Mouse (Mus musculus): ENCODE results near the gene Usb1.
"Not testable (repeated sequence)": the region's sequence is repeated elsewhere in the genome, so short reads cannot be mapped to it uniquely, and the experiment has no call there.

Usb1 gene

DNA sequence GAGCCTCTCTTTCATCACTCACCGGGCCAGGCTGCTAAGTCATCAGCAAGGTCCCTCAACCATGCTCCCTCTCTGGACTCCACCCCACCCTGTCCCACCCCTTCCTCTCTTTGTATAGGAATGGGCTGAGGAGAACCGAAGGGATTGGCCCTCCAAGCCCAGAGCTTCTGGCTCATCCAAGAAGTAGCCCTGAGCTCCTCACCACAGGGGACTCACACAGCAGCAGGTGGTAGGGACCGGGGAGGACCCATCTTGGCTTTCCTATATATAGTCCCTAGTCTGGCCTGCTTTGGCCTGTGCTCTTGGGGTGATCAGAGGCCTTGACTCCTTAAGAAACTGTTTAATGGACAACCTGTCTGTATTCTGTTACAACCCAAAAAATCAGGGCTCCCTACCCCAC lies 42.3 kb downstream of the Usb1 start:
- no peak for DNase-seq (ENCODE audit: low spot score in 2 of 2)

DNA sequence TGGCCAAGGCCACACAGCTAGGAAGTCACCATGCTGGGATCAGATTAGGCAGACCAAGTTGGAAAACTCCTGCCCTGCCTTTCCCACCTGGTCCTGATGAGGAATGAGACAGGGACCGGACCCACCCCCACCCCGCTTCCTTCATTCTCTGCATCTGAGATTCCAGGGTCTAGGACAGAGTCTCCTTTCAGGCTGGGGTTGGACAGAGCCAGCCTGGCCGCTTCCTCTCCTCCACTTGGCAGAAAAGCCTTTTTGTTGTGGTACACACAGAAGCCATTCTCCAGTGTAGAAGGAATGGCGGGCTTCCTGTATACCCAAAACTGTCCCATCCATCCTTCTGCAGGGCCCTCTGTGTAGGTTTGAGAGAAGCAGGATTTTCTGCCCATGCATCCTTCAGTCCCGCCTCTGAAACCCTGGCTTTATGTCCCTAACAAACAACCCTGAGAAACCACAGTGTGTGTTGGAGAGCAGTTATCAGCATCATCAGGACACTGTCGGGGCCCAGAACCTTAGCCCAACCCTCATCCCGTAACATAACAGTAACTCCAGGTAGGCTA lies 43.4 kb downstream of the Usb1 start:
- no peak for DNase-seq (ENCODE audit: low spot score in 2 of 2)

DNA sequence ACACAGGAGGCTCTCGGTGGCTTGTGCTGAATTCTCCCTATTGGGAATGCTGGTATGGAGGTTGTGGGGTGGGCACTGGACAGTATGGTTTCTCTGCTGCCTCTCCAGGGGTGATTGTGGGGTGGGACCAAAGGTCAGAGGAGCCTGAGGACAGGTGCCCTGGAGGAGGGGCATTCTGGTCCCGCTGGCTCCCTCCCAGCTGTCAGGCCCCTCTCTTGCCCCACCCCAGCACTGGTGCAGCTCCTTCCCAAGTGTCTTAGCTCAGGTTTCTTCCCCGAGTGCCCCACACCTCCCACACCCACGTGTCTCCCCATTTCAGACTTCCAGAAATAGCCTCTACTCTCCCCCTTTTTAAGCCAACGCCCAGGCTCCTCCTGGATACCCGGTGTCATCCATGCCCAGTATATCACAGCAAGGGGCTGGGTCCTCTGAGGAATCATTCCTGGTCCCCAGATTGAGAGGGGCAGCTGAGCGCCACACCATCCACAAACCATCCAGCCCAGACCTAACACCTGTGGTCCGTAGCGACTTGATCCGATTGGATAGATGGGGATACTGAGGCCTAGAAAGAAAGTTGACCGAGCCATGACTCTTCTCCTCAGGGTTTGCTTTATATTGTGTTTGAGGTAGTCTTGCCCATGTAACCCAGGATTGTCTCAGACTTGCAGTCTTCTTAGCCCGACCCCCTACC lies 44.4 kb downstream of the Usb1 start:
- no peak for DNase-seq (ENCODE audit: low spot score in 2 of 2)

DNA sequence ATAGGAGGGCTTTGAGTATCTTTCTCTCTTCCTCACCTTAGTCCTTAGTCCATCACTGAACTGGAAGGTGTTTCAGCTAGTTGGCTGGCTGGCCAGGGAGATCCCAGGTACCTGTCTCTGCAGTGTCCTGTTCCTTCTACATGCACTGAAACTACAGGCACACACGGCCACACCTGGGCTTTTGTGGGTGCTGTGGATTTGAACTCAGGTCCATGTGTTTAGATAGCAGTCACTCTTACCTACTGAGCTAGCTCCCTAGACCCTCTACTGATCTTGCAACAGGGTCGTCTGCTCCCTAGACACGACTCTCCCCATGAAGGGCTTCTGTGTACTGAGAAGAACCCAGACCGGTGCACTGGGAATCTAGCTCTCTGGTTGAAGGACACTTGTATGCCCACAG lies 45.0 kb downstream of the Usb1 start:
- DNase-seq (ENCODE audit: low spot score in 2 of 2) = no peak

DNA sequence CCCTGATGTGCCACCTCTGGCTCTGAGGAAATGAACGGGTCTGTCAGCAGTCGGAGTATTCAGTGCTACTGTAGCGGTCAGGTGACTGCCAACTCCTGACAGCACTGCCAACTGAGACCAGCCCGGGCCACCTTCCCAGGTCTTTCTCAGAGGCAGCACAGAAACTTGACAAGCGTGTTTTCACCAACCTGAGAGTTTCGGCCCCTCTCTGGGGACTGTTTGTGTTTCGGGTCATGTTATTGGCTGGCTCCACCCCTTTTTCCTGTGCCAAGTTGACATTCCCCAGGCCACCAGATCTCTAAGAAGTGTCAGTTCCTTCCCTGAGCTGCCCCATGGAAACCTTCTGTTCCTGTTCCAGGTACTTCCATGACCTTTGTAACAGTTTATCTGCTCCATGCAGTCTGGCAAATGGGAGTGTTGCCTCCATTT lies 45.8 kb downstream of the Usb1 start:
- no peak for DNase-seq (ENCODE audit: low spot score in 2 of 2)

DNA sequence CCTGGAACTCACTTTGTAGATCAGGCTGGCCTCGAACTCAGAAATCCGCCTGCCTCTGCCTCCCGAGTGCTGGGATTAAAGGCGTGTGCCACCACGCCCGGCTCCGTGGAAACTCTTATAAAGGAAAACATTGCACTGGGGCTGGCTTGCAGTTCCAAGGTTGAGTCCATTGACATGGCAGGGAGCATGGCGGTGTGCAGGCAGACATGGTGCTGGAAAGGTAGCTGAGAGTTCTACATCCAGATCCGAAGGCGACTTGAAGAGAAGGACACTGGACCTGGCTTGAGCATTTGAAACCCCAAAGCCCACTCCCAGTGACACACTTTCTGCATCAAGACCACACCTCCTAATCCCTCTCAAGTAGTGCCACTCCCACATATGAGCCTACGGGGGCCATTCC lies 46.8 kb downstream of the Usb1 start:
- DNase-seq (ENCODE audit: low spot score in 2 of 2) = not testable (repeated sequence)

DNA sequence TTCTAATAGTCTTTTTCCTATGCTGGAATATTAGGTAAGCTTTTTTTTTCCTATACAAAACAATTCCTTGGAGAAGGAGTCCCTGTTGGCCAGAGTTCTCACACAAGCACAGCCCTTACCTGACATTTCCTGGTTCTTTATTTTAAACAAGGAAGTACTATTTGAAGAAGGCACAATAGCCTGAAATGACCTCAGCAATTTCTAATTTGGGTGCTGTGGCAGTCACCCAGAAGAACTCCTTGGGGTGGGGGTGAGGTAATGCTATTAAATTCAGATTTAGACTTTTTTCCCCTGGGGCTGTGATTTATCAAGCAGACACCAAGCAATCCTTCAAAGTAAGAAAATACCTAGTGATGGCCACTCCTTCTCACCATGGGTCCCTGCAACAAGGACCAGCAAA lies 48.9 kb downstream of the Usb1 start:
- no peak for DNase-seq (ENCODE audit: low spot score in 2 of 2)

DNA sequence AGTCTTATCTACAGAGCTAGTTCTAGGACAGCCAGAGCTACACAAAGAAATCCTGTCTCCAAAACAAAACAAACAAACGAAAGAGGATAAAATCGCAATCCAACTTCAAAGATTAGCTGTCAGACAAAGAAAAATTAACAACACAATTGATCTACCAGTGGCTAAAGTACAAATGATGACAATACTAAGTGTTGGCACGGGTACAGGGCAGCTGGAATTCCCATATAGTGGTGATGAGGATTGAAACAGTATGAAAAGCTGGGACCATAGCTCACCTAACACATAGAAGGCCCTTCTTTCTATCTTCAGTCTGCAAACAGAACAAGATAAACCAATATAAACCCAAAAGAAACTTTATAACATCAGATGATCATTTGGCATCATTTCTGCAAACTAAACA lies 49.5 kb downstream of the Usb1 start:
- DNase-seq (ENCODE audit: low spot score in 2 of 2) = no peak

DNA sequence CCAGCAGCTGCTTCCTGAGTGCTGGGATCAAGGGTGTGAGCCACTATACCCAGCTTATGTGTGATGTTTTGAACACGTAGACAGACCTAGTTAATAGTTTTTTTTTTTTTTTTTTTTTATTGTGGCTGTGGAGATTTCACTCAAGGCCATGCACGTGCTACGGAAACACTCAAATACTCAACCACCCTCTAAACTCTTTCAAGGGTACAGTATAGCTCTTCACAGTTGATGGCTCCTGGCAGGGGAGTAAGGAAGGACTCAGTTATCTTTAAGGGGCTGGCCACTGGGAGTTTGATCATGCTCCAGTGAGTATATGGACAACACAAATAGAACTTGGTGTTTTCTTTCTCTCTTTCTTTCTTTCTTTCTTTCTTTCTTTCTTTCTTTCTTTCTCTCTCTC lies 52.4 kb downstream of the Usb1 start:
- DNase-seq (ENCODE audit: low spot score in 2 of 2) = no peak

DNA sequence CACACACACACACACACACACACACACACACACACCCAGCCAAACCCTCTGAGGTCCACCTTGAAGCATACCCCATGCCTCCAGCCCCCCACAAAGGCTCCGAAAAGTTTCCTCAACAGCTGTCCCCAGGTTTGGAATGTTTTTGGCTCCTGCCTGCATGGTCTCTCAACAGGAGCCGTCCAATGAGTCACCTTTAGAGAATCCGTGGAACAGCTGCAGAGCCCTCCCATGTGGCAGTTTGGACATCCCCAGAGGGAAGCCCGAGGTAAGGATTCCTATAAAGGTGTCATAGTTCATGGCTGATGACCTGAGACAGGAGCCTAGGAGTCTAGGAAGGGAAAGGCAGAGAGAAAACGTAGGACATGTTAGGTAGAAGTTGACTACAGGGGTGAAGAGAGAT lies 54.0 kb downstream of the Usb1 start:
- DNase-seq (ENCODE audit: low spot score in 2 of 2) = no peak

DNA sequence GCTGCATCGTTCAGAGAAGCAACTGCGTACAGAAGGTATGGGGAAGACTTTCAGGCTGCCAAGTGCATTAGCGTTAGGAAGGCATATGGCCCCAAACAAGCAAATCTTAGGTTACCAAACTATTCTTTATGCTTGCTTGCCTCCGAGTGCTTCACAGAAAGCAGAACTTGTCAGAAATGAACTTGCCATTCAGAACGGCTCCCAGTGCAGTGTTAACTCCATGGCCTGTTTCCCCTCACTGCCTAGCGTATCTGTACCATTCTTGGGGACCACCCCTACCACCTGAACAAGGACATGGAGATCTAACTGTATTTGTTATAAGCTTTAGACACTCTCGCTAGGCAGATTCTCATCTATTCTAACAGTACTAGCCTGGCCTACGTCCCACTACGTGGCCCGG lies 55.1 kb downstream of the Usb1 start:
- DNase-seq (ENCODE audit: low spot score in 2 of 2) = no peak

DNA sequence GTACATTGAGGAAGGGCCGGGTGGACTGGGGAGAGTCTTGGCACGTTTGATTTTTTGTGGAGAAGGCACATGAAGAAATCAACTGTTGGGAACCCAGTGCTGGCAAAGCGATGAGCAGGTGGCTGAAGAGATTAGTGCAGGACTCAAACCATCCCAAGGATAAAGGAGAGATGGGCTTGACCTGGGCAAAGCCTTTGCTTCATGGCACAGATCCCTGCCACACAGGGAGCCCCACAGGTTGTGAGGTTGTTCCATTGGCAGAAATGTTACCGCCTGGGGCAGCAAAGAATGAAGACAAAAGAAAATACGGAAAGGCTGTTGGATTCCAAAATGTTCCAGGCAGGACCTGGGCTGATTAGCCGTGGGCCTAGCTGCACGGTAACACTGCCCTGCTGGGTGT lies 55.9 kb downstream of the Usb1 start:
- DNase-seq (ENCODE audit: low spot score in 2 of 2) = no peak

DNA sequence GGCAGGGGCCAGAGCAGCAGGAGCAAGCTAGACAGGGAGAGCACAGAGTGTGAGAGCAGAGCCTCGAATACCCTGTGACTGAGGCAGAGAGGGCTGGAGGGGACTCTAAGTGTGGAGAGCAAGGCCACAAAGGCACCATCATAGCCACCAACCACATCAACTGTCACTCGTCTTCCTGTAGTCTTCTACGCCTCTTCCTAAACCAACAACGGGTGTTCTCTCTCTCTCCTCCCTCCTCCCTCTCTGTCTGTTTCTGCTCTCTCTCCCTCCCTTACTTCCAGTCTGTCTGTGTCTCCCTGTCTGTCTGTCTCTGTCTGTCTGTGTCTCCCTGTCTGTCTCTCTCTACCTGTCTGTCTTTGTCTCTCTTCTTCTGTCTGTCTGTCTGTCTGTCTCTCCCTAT lies 58.2 kb downstream of the Usb1 start:
- no peak for DNase-seq (ENCODE audit: low spot score in 2 of 2)

DNA sequence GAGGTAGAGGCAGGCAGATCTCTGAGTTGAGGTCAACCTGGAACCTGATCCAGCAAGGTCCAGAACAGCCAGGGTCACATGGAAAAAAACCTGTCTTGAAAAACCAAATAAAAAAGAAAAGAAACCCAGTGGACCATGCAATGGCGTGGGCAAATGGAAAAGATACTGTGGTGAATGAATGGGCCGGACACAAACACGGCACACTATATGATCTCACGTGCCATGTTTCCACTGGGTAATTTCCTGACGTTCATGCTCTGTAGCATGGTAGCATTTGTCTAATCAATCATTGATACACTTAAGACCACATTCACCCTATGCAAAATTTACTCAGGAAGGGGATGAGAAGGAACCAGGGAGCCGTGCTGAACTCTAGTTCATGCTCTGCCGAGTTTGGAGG lies 59.0 kb downstream of the Usb1 start:
- no peak for DNase-seq (ENCODE audit: low spot score in 2 of 2)

DNA sequence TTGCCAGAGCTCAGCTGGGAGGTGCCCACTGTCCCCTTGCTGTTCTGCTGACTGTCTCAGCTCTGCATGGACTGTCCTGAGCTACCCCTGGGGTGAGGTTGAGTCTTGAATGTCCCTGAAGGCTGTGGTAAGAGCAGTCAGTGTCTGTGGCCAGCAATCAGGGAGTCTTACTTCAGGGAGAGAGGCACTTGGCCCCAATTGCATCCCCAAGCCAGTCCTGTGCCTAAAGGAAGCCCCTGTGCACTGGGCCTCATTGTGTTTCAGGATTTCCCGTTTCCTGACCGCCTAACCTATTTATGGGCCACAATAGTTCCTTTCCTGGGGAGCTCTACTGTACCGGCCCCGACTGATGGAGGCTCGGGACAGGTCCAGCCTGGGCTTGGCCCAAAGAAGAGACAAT lies 60.5 kb downstream of the Usb1 start:
- no peak for DNase-seq (ENCODE audit: low spot score in 2 of 2)

DNA sequence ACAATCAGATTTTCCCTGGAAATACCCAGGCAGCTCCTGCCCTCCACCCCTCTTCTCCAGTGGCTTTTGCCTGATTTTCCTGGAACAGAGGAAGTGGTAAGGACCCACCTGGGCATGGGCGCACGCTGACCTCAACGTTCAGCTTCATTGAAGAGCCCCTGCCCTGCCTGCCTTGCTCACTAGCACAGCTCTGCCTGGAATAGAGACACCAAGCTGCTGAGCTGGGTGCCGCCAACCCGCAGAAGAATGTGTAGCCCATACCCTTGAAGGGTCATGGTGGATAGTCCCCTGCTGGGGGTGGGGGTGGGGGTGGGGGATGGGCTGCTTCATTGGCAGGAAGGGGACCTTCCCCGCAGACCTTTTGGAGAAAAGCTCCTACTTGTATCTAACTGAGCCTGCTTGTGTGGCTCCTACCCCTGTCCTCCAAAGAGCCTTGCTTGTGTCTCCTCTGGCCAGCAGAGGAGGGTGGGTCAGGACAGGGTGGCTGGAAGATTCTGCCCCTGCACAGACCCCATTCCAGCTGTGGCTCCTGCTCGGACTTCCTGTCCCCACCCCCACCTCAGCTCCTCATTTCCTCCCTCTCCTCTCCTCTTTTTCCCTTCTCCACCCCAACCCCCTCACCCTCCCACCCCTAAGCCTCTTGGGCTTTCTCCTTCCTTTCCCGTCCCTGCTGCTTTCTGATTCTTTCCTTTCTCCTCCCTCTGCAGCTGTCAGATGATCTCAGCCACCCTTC lies 63.3 kb downstream of the Usb1 start:
- DNase-seq (ENCODE audit: low spot score in 2 of 2) = no peak

DNA sequence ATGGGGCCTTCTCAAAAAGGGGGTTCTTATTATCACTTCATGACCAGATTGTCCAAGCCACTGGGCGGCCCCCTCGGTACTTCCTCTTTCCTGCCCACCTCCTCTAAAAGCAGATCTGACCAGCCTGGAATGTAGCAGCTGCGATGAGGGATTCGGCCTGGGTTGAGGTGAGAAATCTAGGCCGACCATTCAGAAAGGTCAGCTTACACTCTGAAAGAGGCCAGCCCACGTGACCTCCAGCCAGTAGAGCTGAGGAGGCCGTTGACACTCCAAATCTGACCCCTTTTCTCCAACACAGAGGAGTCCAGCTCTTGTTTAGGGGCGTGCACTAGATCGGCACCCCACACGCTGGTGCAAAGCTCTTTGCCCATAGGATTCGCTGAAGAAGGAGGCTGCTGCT lies 64.7 kb downstream of the Usb1 start:
- no peak for DNase-seq (ENCODE audit: low spot score in 2 of 2)
